Mouse (Mus musculus) liver, embryonic 11.5 days (tissue): ENCODE data around the gene Stkld1. TPM values are rescaled to one million over a fixed set of nuclear protein-coding genes. Genes with fewer than 3 reads are reported as not detected.
A peak's percentile ranks its signal among the peaks of the same experiment; 100 is the strongest.

Experiments used
- ATAC-seq: fragments of 200-750 bp; cut with Nextera tagmentation; replicated peaks from 2 replicates; pipeline ENCODE4 v1.8.0; 2017; ENCODE audit warnings: moderate number of reproducible peaks, mild to moderate bottlenecking, moderate TSS enrichment, moderate library complexity; ENCODE audit not compliant: low FRiP score
- DNase-seq: peaks from one replicate; pipeline ENCODE4 v3.0.0-alpha.2; 2017; ENCODE audit warnings: low spot score
- H3K27ac ChIP-seq: fragments of 300-500 bp; sonication (generic); 2 replicates; pipeline ENCODE4 v1.5.1; 2014; ENCODE audit warnings: mild to moderate bottlenecking, low read depth, low read length, control low read depth
- H3K27me3 ChIP-seq: fragments of 300-500 bp; sonication (generic); replicated peaks from 2 replicates; pipeline ENCODE4 v1.6.1; 2014; ENCODE audit warnings: low read length, mixed read lengths; ENCODE audit not compliant: control insufficient read depth, insufficient read depth
- H3K36me3 ChIP-seq: fragments of 300-500 bp; sonication (generic); 2 replicates; pipeline ENCODE4 v1.6.1; 2014; ENCODE audit warnings: mild to moderate bottlenecking, low read length, moderate library complexity, mixed read lengths; ENCODE audit not compliant: control insufficient read depth, insufficient read depth
- H3K4me1 ChIP-seq: fragments of 300-500 bp; sonication (generic); replicated peaks from 2 replicates; pipeline ENCODE4 v1.6.1; 2014; ENCODE audit warnings: low read length, mixed read lengths; ENCODE audit not compliant: control insufficient read depth, insufficient read depth
- H3K4me2 ChIP-seq: fragments of 300-500 bp; sonication (generic); 2 replicates; pipeline ENCODE4 v1.6.1; 2014; ENCODE audit warnings: mild to moderate bottlenecking, control low read depth, moderate library complexity
- H3K4me3 ChIP-seq: fragments of 300-500 bp; sonication (generic); 2 replicates; pipeline ENCODE4 v1.5.1; 2014; ENCODE audit warnings: low read depth, low read length, control low read depth
- H3K9ac ChIP-seq: fragments of 300-500 bp; sonication (generic); 2 replicates; pipeline ENCODE4 v1.6.1; 2014; ENCODE audit warnings: low read depth, low read length, control low read depth
- H3K9me3 ChIP-seq: fragments of 300-500 bp; sonication (generic); 2 replicates; pipeline ENCODE4 v1.6.1; 2016; ENCODE audit warnings: low read length, inconsistent platforms, mixed read lengths; ENCODE audit not compliant: control insufficient read depth
- WGBS: fragments of 180-500 bp; shearing (Covaris S2); extraction: QIAGEN DNeasy Blood & Tissue Kit; methylation state at CpG from one replicate; pipeline ENCODE4 v1.1.7; 2014; 5-methylcytosine and 5-hydroxymethylcytosine counted together
- polyA plus RNA-seq: library from polyadenylated mRNA; unstranded; fragments of >200 nt; fragmentation: Nextera tagmentation; extraction: Ambion mirVana; gene quantifications from 2 replicates; pipeline ENCODE4 v1.2.1, GENCODE M21; 2014

The Stkld1 gene
- polyA plus RNA-seq, 1 experiment from 2014 or later, result 0.16 TPM

DNA sequence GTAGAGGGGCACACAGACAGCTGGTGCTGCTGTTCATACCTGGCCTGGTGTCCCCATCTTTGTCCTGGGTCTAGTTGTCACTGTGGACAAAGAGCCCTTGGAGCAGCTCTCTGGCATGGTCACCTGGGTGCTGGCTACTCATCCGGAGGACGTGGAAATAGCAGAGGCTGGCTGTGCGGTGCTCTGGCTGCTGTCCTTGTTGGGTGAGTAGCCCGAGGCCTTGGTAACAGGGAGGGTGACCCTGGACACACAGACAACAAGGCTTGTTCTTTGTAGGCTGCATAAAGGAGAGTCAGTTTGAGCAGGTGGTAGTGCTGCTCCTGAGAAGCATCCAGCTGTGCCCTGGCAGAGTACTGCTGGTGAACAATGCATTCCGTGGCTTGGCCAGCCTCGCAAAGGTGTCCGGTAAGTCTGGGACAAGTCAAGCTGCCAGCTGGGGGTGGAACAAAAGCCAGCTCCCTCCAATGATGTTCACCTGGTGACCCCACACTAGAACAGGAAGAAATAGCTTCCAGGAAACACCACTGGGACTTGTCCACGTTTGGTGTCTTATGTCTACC, 17.6 kb downstream of the Stkld1 start:
- ATAC-seq, result no peak

DNA sequence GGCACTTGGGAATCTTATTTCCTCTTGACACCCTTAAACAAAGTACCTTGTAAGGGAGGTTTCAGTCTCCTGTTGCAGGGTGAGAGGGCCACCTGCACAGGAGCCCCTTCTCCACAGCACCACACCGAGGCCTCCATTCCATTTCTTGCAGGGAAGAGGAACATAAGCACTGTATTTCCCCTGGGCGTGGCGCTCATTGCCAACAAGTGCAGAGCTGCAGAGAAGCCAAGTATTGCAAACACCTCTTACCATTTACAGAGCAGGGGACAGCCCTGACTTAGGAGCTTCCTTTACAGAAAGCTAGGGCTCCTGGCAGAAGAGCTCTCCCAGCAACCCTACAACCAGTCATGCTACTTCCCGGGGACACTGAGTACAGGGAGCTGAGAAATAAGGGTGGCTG, 18.3 kb downstream of the Stkld1 start:
- Histone ChIP-seq H3K9ac (no peak overlapping the region), H3K27ac (no peak overlapping the region), H3K9me3 (no peaks in the 10 kb centered on the region), H3K4me1 (no peaks in the 10 kb centered on the region), H3K27me3 (no peaks in the 10 kb centered on the region), H3K36me3 (peaks cover 28% of the 10 kb centered on the region), H3K4me2 (no peak overlapping the region), H3K4me3 (no peak overlapping the region)
- ATAC-seq (no peak), DNase-seq (no peak)
- 87% methylated on average over 4 of the region's 4 CpGs for WGBS

More for the DNA sequence above, 17.6 kb downstream of the Stkld1 start:
- Histone ChIP-seq H3K4me1 (no peaks in the 10 kb centered on the region), H3K9me3 (no peaks in the 10 kb centered on the region), H3K4me2 (no peak overlapping the region), H3K27ac (no peak overlapping the region), H3K27me3 (no peaks in the 10 kb centered on the region), H3K4me3 (no peak overlapping the region), H3K9ac (no peak overlapping the region), H3K36me3 (peaks cover 22% of the 10 kb centered on the region)
- whole genome bisulfite sequencing, result 90% methylated on average over 8 of the region's 8 CpGs
- DNase-seq, result no peak

- 89% methylated on average over 8 of the region's 8 CpGs for WGBS
- Histone ChIP-seq H3K36me3 (peaks cover 33% of the 10 kb centered on the region), H3K9me3 (no peaks in the 10 kb centered on the region), H3K27me3 (no peaks in the 10 kb centered on the region), H3K9ac (no peak overlapping the region), H3K4me2 (no peak overlapping the region), H3K4me1 (no peaks in the 10 kb centered on the region), H3K4me3 (no peak overlapping the region), H3K27ac (no peak overlapping the region)
- DNase-seq (no peak), ATAC-seq (no peak)
Measured at GRCm38 (mm10) chr2:26952866-26953265, 19.0 kb downstream of the Stkld1 start.

- no peak overlapping the region for H3K27ac ChIP-seq
- no peaks in the 10 kb centered on the region for H3K9me3 ChIP-seq
- peaks cover 46% of the 10 kb centered on the region for H3K36me3 ChIP-seq
- H3K27me3 ChIP-seq, result no peaks in the 10 kb centered on the region
- H3K9ac ChIP-seq, result no peak overlapping the region
- ATAC-seq, result no peak
- H3K4me2 ChIP-seq, result no peak overlapping the region
- H3K4me3 ChIP-seq, result no peak overlapping the region
- 92% methylated on average over 2 of the region's 2 CpGs for WGBS
- DNase-seq, result no peak
- H3K4me1 ChIP-seq, result no peaks in the 10 kb centered on the region
Measured at GRCm38 (mm10) chr2:26954735-26955395, 21.0 kb downstream of the Stkld1 start.

DNA sequence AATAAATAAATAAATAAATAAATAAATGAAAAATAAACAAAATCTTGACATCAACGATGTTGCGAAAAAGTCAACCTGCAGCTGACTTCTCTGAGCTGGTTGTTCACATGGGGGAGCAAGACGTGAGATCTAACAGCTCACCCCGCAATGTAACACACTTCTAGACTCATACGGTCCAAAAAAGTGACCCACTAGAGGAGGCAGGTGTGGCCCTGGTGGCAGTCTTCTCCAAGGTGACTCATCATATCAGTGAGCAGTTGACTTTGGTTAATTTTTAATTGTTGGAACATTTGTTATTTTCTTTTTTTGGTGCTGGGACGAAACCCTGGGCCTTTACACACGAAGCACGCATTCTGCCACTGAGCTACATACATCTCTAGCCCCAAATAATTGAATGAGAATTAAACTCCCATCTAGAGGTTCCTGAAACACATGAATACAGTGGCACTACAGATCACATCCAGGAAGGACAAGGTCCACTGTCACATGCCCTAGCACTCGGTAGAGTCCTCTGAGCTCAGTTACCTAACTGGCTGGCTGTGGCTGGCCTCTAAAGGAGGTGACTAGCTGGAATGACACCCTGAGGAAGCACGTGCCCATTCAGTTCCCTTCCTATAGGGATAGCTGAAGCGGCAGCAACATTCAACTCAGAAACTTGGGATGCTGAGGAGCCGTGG, 23.1 kb downstream of the Stkld1 start:
- no peaks in the 10 kb centered on the region; the same call in 1 of the 2 replicates for H3K4me1 ChIP-seq
- no peaks in the 10 kb centered on the region for H3K27me3 ChIP-seq
- H3K4me2 ChIP-seq, result no peak overlapping the region
- ATAC-seq (0 out of 2 replicates have a peak, but pooled peaks have one; percentile 31), DNase-seq (no peak)
- WGBS, result 89% methylated on average over 12 of the region's 12 CpGs
- no peak overlapping the region for H3K27ac ChIP-seq
- no peak overlapping the region for H3K4me3 ChIP-seq
- H3K9ac ChIP-seq, result no peak overlapping the region
- H3K36me3 ChIP-seq, result peaks cover 59% of the 10 kb centered on the region
- H3K9me3 ChIP-seq, result no peaks in the 10 kb centered on the region

- ATAC-seq (no peak), DNase-seq (no peak)
- H3K4me3 ChIP-seq, result no peak overlapping the region
- WGBS, result 86% methylated on average over 2 of the region's 2 CpGs
- no peaks in the 10 kb centered on the region for H3K9me3 ChIP-seq
- H3K27me3 ChIP-seq, result no peaks in the 10 kb centered on the region
- peaks cover 61% of the 10 kb centered on the region for H3K36me3 ChIP-seq
- no peak overlapping the region for H3K27ac ChIP-seq
- no peaks in the 10 kb centered on the region; the same call in 1 of the 2 replicates for H3K4me1 ChIP-seq
- no peak overlapping the region for H3K9ac ChIP-seq
- no peak overlapping the region for H3K4me2 ChIP-seq
Measured at GRCm38 (mm10) chr2:26957488-26957859, 23.6 kb downstream of the Stkld1 start.

GRCm38 (mm10) chr2:26960756-26961155, 26.9 kb downstream of the Stkld1 start:
- DNase-seq (no peak), ATAC-seq (no peak)
- WGBS, result 73% methylated on average over 4 of the region's 4 CpGs
- Histone ChIP-seq H3K36me3 (peaks cover 46% of the 10 kb centered on the region), H3K4me2 (no peak overlapping the region), H3K27me3 (no peaks in the 10 kb centered on the region), H3K4me1 (peaks cover 8% of the 10 kb centered on the region), H3K4me3 (no peak overlapping the region), H3K9ac (no peak overlapping the region), H3K9me3 (no peaks in the 10 kb centered on the region), H3K27ac (no peak overlapping the region)

- Histone ChIP-seq H3K4me3 (peak within 1 kb of the TSS; percentile 88), H3K4me2 (peak within 1 kb of the TSS; percentile 91), H3K36me3 (peaks cover 17% of the 10 kb centered on the region), H3K27me3 (no peaks in the 10 kb centered on the region), H3K4me1 (peaks cover 8% of the 10 kb centered on the region), H3K27ac (peak within 1 kb of the TSS; percentile 99), H3K9me3 (0 out of 2 replicates have a peak, but pooled peaks cover 4% of the 10 kb centered on the region), H3K9ac (peak within 1 kb of the TSS; percentile 93)
- DNase-seq (peak; percentile 93), ATAC-seq (peak; percentile 92)
- WGBS, result under 1% methylated on average over 50 of the region's 50 CpGs
Measured at GRCm38 (mm10) chr2:26963923-26964723, 30.3 kb downstream of the Stkld1 start, which contains the start of gene Rexo4. TSS of gene Rexo4 (minus strand) at chr2:26964386.
